Mouse (Mus musculus) CD4-positive, CD25-positive, alpha-beta regulatory T cell, adult 4 months (primary cell): ENCODE measurements around the gene Vmn2r28. TPM values are rescaled to one million over a fixed set of nuclear protein-coding genes. Genes with fewer than 3 reads are reported as not detected.
"Not testable (repeated sequence)": the region's sequence is repeated elsewhere in the genome, so short reads cannot be mapped to it uniquely, and the experiment has no call there.

Source experiments
- ATAC-seq: one replicate; pipeline ENCODE4 v1.8.0; 2017
- polyA plus RNA-seq, 2 experiments: library from polyadenylated mRNA; unstranded; fragments of 100-300 nt; shearing (Covaris generic); gene quantifications; one replicate each; pipeline ENCODE4 v1.2.1; 2017

Vmn2r28 gene
- not detected for polyA plus RNA-seq

GRCm38 (mm10) chr7:5493856-5494255, at the start of gene Vmn2r28:
Gene Vmn2r28 (minus strand): TSS chr7:5493956.
- not testable (repeated sequence) for ATAC-seq

DNA sequence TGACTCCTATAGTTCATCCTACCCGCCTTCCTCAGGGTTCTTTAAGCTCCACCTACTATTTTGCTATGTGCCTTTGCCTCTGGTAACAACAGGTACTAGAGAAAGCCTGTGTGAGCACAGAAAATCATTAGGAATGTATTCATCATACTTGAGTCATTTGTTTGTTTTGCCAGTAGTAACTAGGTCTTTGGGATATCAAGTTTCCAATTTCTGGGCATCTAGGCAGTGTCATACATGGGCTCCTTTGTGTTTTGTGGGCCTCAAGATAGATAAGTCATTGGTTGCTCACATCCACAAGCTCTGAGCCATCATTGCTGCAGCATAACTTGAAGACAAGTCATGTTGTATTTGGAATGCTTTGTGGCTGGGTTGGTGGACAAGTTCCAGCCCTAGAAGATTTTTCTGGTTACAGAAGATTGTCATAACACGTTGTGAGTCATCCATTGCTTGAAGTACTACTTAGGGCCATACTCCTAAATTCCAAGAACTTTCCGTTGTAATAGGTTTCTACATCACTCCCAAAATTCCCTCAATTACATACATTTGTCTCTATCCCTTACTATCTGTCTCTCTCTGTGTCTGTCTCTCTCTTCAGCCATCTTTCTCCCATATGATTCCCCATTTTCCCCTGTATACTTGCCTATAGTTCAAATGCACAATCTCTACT, 47.1 kb upstream of the Vmn2r28 start:
- not testable (repeated sequence) for ATAC-seq

- no peak for ATAC-seq
Measured at GRCm38 (mm10) chr7:5456674-5457073, 37.1 kb downstream of the Vmn2r28 start, which contains the start of gene Vmn1r59. Gene Vmn1r59 (minus strand): TSS chr7:5456774.

- not testable (repeated sequence) for ATAC-seq
Measured at GRCm38 (mm10) chr7:5454011-5454410, 39.7 kb downstream of the Vmn2r28 start.

DNA sequence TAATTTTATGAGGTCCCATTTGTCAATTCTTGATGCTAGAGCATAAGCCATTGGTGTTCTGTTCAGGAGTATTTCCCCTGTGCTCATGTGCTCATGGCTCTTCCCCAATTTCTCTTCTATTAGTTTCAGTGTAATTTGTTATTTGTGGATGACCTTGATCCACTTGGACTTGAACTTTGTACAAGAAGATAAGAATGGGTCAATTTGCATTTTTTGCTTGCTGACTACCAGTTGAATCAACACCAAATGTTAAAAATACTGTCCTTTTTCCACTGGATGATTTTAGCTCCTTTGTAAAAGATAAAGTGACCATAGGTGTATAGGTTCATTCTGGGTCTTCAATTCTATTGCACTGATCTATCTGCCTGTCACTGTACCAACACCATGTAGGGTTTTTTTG, 45.1 kb downstream of the Vmn2r28 start:
- ATAC-seq = no peak

Other genes starting within 250 kb of the Vmn2r28 start
- not detected for gene Gm5065, start 143.4 kb downstream of the Vmn2r28 start, polyA plus RNA-seq
- gene Nlrp2, start 142.9 kb downstream of the Vmn2r28 start, polyA plus RNA-seq = not detected
- under 1 TPM in 1 of 2 experiments, not detected in 1; 0.11 TPM for gene Vmn1r58, start 80.6 kb downstream of the Vmn2r28 start, polyA plus RNA-seq
- gene Vmn1r59, start 37.2 kb downstream of the Vmn2r28 start, polyA plus RNA-seq = under 1 TPM in 1 of 2 experiments, not detected in 1; 0.42 TPM
- under 1 TPM in 1 of 2 experiments, not detected in 1; 0.07 TPM for gene Vmn1r60, start 53.4 kb upstream of the Vmn2r28 start, polyA plus RNA-seq
- under 1 TPM in 1 of 2 experiments, not detected in 1; 0.15 TPM for gene Vmn1r61, start 119.3 kb upstream of the Vmn2r28 start, polyA plus RNA-seq
- gene Vmn1r62, start 179.7 kb upstream of the Vmn2r28 start, polyA plus RNA-seq = not detected